Mouse (Mus musculus) kidney, postnatal 0 days (tissue): ENCODE measurements around the gene Nacad. TPM values are rescaled to one million over a fixed set of nuclear protein-coding genes. Genes with fewer than 3 reads are reported as not detected.

Experiments used
- ATAC-seq: fragments of 200-750 bp; cut with Nextera tagmentation; replicated peaks from 2 replicates; pipeline ENCODE4 v1.8.0; 2017; ENCODE audit warnings: low read depth, moderate number of reproducible peaks, moderate TSS enrichment, moderate library complexity; ENCODE audit not compliant: low FRiP score
- DNase-seq: peaks from one replicate; pipeline ENCODE4 v3.0.0-alpha.2; 2016; ENCODE audit warnings: low spot score
- H3K27ac ChIP-seq: fragments of 300-500 bp; sonication (generic); 2 replicates; pipeline ENCODE4 v1.5.1; 2014; ENCODE audit warnings: mild to moderate bottlenecking
- H3K27me3 ChIP-seq: fragments of 300-500 bp; sonication (generic); 2 replicates; pipeline ENCODE4 v1.6.1; 2014; ENCODE audit warnings: low read length, mixed read lengths; ENCODE audit not compliant: insufficient read depth
- H3K36me3 ChIP-seq: fragments of 300-500 bp; sonication (generic); 2 replicates; pipeline ENCODE4 v1.6.1; 2014; ENCODE audit warnings: low read length, mixed read lengths; ENCODE audit not compliant: insufficient read depth
- H3K4me1 ChIP-seq: fragments of 300-500 bp; sonication (generic); replicated peaks from 2 replicates; pipeline ENCODE4 v1.6.1; 2014; ENCODE audit warnings: antibody characterized with exemption, low read length, mixed read lengths; ENCODE audit not compliant: insufficient read depth
- H3K4me2 ChIP-seq: fragments of 300-500 bp; sonication (generic); 2 replicates; pipeline ENCODE4 v1.6.1; 2014; ENCODE audit warnings: mild to moderate bottlenecking, low read length, moderate library complexity, mixed read lengths
- H3K4me3 ChIP-seq: fragments of 300-500 bp; sonication (generic); replicated peaks from 2 replicates; pipeline ENCODE4 v1.5.1; 2014; ENCODE audit warnings: low read depth, low read length
- H3K9ac ChIP-seq: fragments of 300-500 bp; sonication (generic); 2 replicates; pipeline ENCODE4 v1.6.1; 2014; ENCODE audit warnings: low read depth, low read length
- H3K9me3 ChIP-seq: fragments of 300-500 bp; sonication (generic); replicated peaks from 2 replicates; pipeline ENCODE4 v1.6.1; 2016; ENCODE audit warnings: low read length, inconsistent platforms, mixed read lengths
- CTCF ChIP-seq: IDR thresholded peaks from 2 replicates; pipeline ENCODE4 v1.5.1; 2016; ENCODE audit warnings: antibody characterized with exemption, low read depth, mild to moderate bottlenecking, moderate library complexity
- WGBS: fragments of 180-500 bp; shearing (Covaris S2); extraction: QIAGEN DNeasy Blood & Tissue Kit; methylation state at CpG from one replicate; pipeline ENCODE4 v1.1.7; 2014; 5-methylcytosine and 5-hydroxymethylcytosine counted together
- polyA plus RNA-seq: library from polyadenylated mRNA; unstranded; fragments of >200 nt; fragmentation: Nextera tagmentation; extraction: Ambion mirVana; gene quantifications from 2 replicates; pipeline ENCODE4 v1.2.1, GENCODE M21; 2015

The Nacad gene
- polyA plus RNA-seq, 1 experiment from 2014 or later = 1.1 TPM

GRCm38 (mm10) chr11:6587249-6587940 is 18.5 kb downstream of the Nacad start:
- Histone ChIP-seq H3K4me1 (no peaks in the 10 kb centered on the region), H3K4me2 (no peak overlapping the region), H3K36me3 (peaks cover 39% of the 10 kb centered on the region), H3K27me3 (no peaks in the 10 kb centered on the region), H3K27ac (0 out of 2 replicates have a peak overlapping the region, but pooled peaks have one; percentile 11), H3K4me3 (no peak overlapping the region), H3K9ac (no peak overlapping the region), H3K9me3 (no peaks in the 10 kb centered on the region)
- 84% methylated on average over 7 of the region's 7 CpGs for WGBS
- ATAC-seq (no peak), DNase-seq (no peak)
- no peak for TF ChIP-seq CTCF

GRCm38 (mm10) chr11:6586660-6587059 is 19.2 kb downstream of the Nacad start:
- peak; percentile 51 for TF ChIP-seq CTCF
- ATAC-seq = no peak
- Histone ChIP-seq H3K4me1 (no peaks in the 10 kb centered on the region), H3K4me3 (no peak overlapping the region), H3K27ac (no peak overlapping the region), H3K36me3 (peaks cover 31% of the 10 kb centered on the region), H3K9ac (no peak overlapping the region), H3K4me2 (no peak overlapping the region), H3K9me3 (no peaks in the 10 kb centered on the region), H3K27me3 (no peaks in the 10 kb centered on the region)
- WGBS = 68% methylated on average over 3 of the region's 3 CpGs
- peak; percentile 32 for DNase-seq

- no peak overlapping the region for H3K27ac ChIP-seq
- 91% methylated on average over 8 of the region's 8 CpGs for WGBS
- TF ChIP-seq CTCF = no peak
- no peaks in the 10 kb centered on the region for H3K27me3 ChIP-seq
- no peak for DNase-seq
- peaks cover 23% of the 10 kb centered on the region for H3K36me3 ChIP-seq
- H3K9ac ChIP-seq = no peak overlapping the region
- no peaks in the 10 kb centered on the region for H3K9me3 ChIP-seq
- H3K4me3 ChIP-seq = no peak overlapping the region
- ATAC-seq = no peak
- H3K4me2 ChIP-seq = no peak overlapping the region
- no peaks in the 10 kb centered on the region for H3K4me1 ChIP-seq
These were observed 20.1 kb downstream of the Nacad start for GRCm38 (mm10) chr11:6585748-6586147.

GRCm38 (mm10) chr11:6581560-6581959 is 24.3 kb downstream of the Nacad start:
- Histone ChIP-seq H3K4me1 (no peaks in the 10 kb centered on the region), H3K27ac (no peak overlapping the region), H3K4me2 (no peak overlapping the region), H3K9ac (no peak overlapping the region), H3K4me3 (no peak overlapping the region), H3K9me3 (no peaks in the 10 kb centered on the region), H3K36me3 (peaks cover 16% of the 10 kb centered on the region; the same call in 1 of the 2 replicates), H3K27me3 (no peaks in the 10 kb centered on the region)
- DNase-seq = no peak
- no peak for TF ChIP-seq CTCF
- WGBS = 88% methylated on average over 2 of the region's 2 CpGs
- no peak for ATAC-seq

GRCm38 (mm10) chr11:6580065-6580750 is 25.6 kb downstream of the Nacad start:
- no peak for TF ChIP-seq CTCF
- DNase-seq (no peak), ATAC-seq (no peak; the same call in 1 of the 2 replicates)
- Histone ChIP-seq H3K9ac (no peak overlapping the region), H3K4me1 (no peaks in the 10 kb centered on the region), H3K4me3 (no peak overlapping the region), H3K9me3 (no peaks in the 10 kb centered on the region), H3K27ac (no peak overlapping the region), H3K36me3 (peaks cover 9% of the 10 kb centered on the region; the same call in 1 of the 2 replicates), H3K27me3 (no peaks in the 10 kb centered on the region), H3K4me2 (no peak overlapping the region)
- WGBS = 82% methylated on average over 4 of the region's 4 CpGs

- no peak for TF ChIP-seq CTCF
- H3K4me1 ChIP-seq = no peaks in the 10 kb centered on the region
- peaks cover 1% of the 10 kb centered on the region; the same call in 1 of the 2 replicates for H3K36me3 ChIP-seq
- WGBS = 84% methylated on average over 7 of the region's 7 CpGs
- H3K27me3 ChIP-seq = no peaks in the 10 kb centered on the region
- no peak overlapping the region for H3K4me2 ChIP-seq
- H3K27ac ChIP-seq = no peak overlapping the region
- no peaks in the 10 kb centered on the region for H3K9me3 ChIP-seq
- ATAC-seq (no peak), DNase-seq (no peak)
- H3K4me3 ChIP-seq = no peak overlapping the region
- no peak overlapping the region for H3K9ac ChIP-seq
These were observed 26.5 kb downstream of the Nacad start for GRCm38 (mm10) chr11:6579361-6579760.
